Mouse (Mus musculus) adrenal gland, adult (tissue): ENCODE measurements around the gene Ehd1.
"Not testable (repeated sequence)": the region's sequence is repeated elsewhere in the genome, so short reads cannot be mapped to it uniquely, and the experiment has no call there.

Experiments
- DNase-seq, 2 experiments: peaks; one replicate each; pipeline ENCODE4 v3.0.0; 2022 to 2023; ENCODE audit warnings: low spot score in 1 of 2; ENCODE audit not compliant: inconsistent age in 2 of 2

The Ehd1 gene

GRCm38 (mm10) chr19:6299450-6300267 lies 23.1 kb downstream of the Ehd1 start:
- peak in 1 of 2 experiments; percentile 64 for DNase-seq

DNA sequence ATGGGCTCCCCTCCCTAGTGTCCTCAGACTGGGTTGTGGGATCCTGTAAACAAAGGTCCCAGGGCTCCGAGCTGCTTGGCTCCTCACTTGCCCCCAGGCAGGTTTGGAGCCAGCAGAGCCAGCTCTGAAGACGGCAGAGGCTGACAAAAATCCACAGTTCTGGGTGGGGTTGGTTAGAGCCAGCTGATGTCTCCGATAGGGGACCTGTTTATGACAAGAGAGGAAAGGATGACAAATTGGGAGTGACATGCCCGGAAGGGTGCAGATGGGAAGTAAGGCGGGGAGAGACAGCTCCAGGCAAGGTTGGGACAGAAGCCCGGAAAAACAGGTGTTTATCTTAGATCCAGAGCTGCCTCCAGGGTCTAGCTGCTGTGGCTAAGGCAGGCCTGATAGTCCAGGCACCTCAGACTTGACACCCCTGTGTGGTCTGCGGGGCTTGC lies 23.9 kb downstream of the Ehd1 start:
- peak in 1 of 2 experiments; percentile 66 for DNase-seq

- no peak for DNase-seq
These were observed 25.6 kb downstream of the Ehd1 start for GRCm38 (mm10) chr19:6302114-6302513.

DNA sequence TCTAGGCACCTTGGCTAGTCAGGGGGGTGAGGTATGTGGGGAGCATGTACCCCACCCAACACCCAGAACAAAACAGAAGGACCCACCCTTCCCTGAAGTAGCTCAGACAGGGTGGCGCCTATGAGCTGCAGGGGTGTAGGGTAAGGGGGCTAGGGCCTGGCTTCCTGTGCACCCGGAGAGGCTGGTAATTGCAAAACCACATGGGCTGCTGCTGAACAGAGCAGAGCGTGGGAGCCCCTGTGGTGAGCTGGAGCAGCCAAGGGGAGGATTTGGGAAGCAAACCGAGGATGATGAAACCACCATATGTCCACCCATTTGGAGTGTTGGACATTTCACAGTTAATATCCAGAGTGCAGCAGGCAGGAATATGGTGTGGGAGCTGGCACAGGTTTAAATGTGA lies 26.0 kb downstream of the Ehd1 start:
- DNase-seq: no peak

- no peak for DNase-seq
These were observed 27.3 kb downstream of the Ehd1 start for GRCm38 (mm10) chr19:6303831-6304230.

DNA sequence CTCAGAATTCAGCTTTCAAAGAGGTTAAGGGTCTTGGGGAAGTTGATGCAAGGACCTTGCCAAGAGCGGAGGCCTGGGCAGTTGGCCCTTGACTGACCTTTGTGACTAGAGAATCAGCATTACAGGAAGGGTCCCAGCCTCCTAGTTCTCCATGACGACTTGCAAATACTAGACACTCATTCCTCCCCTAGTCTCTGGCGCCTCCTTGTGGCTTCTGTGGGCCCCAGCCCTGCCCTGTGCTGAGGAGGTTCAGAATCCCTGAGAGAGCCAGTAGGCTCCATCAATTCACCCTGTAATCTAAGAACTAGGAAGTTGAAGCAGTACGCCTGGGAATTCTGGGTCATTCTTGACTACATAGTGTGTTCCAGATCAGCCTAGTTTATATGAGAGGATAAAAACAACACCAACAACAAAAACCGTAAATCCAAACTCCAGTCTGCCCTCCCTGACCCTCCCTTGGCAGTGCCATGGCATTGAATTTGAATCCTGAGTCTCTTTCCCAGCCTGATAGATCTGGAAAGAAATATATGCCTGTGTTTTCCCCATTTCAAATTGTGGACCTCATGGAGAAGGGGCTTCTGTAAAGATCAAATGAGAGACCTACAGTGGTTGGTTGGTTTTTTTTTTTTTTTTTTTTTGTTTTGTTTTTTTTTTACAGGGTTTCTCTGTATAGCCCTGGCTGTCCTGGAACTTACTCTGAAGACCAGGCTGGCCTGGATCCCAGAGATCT lies 28.4 kb downstream of the Ehd1 start:
- peak; percentile 92 to 97 for DNase-seq

DNA sequence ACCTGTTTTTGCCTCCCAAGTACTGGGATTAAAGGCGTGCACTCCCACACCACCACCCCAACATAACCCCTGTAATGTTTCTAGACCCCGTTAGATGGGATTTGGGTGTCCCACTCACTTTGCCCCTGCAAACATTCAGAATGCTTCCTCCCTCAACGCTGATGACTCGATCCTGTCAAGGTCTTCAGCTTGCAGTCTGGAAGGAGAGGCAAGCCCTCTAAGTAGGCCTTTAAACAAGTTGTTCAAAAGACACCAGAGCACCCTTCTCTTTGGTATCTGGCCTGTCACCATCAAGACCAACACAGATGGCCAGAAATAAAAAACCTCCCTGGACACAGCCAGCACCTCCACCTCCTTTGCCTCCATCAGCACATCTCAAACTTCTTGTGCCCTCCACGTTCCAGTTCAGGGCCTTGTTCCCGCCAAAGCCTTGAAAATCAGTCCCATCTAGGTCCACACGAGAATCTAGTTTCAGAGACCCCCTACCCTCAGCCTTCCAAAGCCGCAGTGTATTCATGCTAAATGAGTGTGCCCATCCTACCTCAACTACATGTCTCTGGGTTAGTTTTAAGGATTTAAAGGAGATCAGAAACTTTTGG lies 29.1 kb downstream of the Ehd1 start:
- DNase-seq: peak in 1 of 2 experiments; percentile 75

- peak; percentile 93 to 97 for DNase-seq
These were observed 29.6 kb downstream of the Ehd1 start, which contains the start of gene Cdc42bpg for GRCm38 (mm10) chr19:6306137-6306551. TSS of gene Cdc42bpg (plus strand) at chr19:6306456.

- peak; percentile 85 to 90 for DNase-seq
These were observed 30.1 kb downstream of the Ehd1 start for GRCm38 (mm10) chr19:6306586-6306985.

DNA sequence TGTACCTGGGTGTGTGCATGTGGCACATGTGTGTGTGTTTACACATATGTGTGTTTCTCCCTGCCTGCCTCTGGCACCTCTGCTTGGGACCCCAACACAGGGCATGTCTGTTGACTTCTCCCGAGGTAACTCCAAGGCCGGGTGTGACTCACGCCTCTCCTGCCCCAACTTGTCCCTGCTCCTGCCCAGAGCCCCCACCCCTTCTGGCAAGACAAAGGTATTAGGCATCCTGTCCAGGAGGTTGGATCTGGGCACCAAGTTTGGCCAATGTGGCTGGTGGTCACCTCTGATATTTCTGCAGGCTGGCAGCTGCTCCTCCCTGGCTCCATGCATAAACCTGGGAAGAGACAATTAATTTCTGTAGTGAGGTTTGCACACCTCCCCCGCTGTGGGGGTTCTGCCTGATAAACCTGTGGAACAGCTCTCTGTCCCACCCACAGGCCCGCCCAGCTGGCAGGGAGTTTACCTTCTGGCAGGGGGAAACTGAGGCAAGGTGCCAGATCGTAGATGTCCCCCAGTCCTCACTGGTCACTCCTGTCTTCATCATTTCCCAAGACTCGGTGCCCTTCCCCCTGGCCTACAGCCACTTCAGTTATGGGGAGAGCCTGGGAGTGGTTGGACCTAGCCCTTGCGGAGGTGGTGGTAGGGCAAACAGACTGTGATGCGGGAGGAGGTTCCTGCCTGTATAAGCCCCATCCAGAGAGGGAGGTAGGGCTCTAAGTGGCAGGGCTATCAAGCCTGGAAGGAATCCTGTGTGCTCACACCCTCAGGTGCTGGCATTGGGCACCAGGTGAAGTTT lies 31.4 kb downstream of the Ehd1 start:
- peak; percentile 75 to 80 for DNase-seq

DNA sequence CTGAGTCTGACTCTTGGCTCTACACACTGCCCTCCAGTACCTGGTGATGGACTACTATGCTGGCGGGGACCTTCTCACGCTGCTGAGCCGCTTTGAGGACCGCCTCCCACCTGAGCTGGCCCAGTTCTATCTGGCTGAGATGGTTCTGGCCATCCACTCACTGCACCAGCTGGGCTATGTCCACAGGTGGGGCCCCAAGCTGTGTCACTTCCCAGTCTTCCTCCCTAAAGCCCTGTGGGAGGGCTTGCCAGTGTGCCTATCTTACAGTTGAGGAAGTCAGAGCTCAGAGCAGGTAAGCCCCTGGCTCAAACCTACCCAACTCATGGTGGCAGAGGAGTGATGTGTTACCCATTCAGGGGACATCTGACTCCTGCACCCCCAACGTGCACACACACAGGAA lies 33.7 kb downstream of the Ehd1 start:
- DNase-seq: no peak

DNA sequence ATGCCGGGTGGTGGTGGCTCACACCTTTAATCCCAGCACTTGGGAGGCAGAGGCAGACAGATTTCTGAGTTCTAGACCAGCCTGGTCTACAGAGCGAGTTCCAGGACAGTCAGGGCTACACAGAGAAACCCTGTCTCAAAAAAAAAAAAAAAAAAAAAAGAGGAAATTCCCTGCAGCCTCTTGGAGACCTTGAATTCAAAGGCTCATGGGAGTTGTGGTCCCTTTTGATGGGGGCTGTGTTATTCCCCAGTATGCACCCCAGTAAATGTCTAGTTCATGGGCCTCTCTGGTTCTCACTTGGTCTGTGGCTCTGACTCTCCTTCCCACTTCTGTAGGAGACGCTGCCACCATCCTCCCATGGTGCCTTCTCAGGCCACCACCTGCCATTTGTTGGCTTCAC lies 35.3 kb downstream of the Ehd1 start:
- DNase-seq: not testable (repeated sequence)

- no peak for DNase-seq
These were observed 37.3 kb downstream of the Ehd1 start for GRCm38 (mm10) chr19:6313796-6314195.

GRCm38 (mm10) chr19:6314513-6314912 lies 38.0 kb downstream of the Ehd1 start:
- DNase-seq: no peak

DNA sequence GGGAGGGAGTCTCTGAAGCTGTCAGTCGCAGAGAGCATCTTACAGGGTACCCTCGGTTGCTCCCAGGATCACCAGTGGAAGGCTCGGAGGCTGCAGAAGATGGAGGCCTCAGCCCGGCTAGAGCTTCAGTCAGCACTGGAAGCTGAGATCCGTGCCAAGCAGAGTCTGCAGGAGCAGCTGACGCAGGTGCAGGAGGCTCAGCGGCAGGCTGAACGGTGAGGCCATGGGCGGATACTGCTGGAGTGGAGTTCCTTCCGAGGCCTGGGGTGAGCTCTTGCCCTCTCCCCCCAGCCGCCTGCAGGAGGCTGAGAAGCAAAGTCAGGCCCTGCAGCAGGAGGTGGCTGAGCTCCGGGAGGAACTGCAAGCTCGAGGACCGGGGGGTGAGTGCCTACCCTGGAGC lies 39.0 kb downstream of the Ehd1 start:
- no peak for DNase-seq

- no peak for DNase-seq
These were observed 41.6 kb downstream of the Ehd1 start for GRCm38 (mm10) chr19:6318145-6318544.

- peak; percentile 63 to 78 for DNase-seq
These were observed 44.8 kb downstream of the Ehd1 start for GRCm38 (mm10) chr19:6321358-6321757.

DNA sequence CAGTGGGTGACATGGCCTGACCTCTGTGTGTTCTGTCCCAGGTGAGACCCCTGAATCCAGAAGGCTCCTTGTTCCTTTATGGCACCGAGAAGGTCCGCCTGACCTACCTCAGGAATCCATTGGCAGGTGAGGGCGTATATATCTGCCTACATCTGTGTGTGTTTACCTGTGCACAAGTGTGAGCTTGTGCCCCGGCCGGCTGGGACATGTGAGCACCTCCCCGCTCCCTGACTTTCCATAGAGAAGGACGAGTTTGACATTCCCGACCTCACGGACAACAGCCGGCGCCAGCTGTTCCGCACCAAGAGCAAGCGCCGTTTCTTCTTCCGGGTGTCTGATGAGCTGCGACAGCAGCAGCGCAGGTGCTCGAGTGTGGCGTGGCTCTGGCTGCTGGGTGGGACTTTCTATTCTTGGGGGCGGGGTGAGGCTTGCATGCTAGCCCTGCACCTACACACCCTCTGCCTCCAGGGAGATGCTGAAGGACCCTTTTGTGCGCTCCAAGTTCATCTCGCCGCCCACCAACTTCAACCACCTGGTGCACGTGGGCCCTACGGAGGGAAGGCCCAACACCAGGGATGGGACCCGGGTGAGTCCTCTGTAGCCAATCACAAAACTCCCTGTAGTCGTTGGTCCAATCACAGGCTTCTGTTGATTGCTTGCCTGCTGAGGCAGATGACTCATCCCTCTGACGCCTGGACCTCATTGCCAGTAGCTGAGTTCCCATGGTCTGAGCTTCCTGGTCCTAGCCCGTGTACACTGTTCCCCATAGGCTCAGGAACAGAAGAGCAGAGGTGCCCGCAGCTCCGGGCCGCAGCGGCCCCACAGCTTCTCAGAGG lies 45.5 kb downstream of the Ehd1 start:
- peak; percentile 72 to 82 for DNase-seq

- peak; percentile 45 to 80 for DNase-seq
These were observed 48.2 kb downstream of the Ehd1 start for GRCm38 (mm10) chr19:6324751-6325150.

DNA sequence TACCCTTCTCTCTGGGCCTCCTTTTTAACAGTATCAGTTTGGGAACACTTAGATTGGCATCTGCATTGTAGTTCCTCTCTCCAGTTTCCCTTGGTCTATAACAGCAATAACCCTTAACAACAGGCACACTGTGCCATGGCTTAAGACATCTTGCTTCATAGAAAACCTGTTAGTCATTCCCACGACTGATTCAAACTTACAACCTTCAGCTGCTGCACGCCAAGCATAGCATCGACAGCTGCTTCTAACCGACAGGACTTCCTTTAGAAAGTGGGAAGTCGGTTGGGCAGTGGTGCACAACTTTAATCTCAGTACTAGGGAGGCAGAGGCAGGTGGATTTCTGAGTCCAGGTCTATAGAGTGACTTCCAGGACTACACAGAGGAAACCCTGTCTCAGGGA lies 54.7 kb downstream of the Ehd1 start:
- peak in 1 of 2 experiments; percentile 37 for DNase-seq
